Mouse (Mus musculus) CH12.LX (cell line): ENCODE results near the gene Fam205c. TPM values are rescaled to one million over a fixed set of nuclear protein-coding genes. Genes with fewer than 3 reads are reported as not detected.
A peak's percentile ranks its signal among the peaks of the same experiment; 100 is the strongest.

Experiments used
- DNase-seq: peaks from one replicate; pipeline ENCODE4 v3.0.0-alpha.2; 2013; ENCODE audit errors: extremely low read depth
- H3K27ac ChIP-seq: 2 replicates; pipeline ENCODE4 v1.5.1; 2012; ENCODE audit warnings: low read depth, mild to moderate bottlenecking, control low read depth, moderate library complexity; ENCODE audit not compliant: insufficient read depth
- H3K27me3 ChIP-seq: replicated peaks from 2 replicates; pipeline ENCODE3; 2012; ENCODE audit warnings: inconsistent platforms
- H3K36me3 ChIP-seq, 2 experiments: replicated peaks in 1 of 2; 2 replicates each; pipeline versions ENCODE3 to v1.6.1; 2012; ENCODE audit warnings: inconsistent platforms in 1 of 2, low read length in 1 of 2, mild to moderate bottlenecking in 1 of 2, mixed read lengths in 1 of 2, moderate library complexity in 1 of 2; ENCODE audit not compliant: control insufficient read depth in 1 of 2, insufficient read depth in 1 of 2
- H3K4me1 ChIP-seq, 2 experiments: 2 replicates each; pipeline ENCODE4 v1.6.1; 2012; ENCODE audit warnings: inconsistent platforms in 1 of 2, moderate library complexity in 1 of 2; ENCODE audit not compliant: insufficient read depth in 2 of 2, control insufficient read depth in 1 of 2
- H3K4me2 ChIP-seq: 2 replicates; pipeline ENCODE4 v1.6.1; 2012; ENCODE audit warnings: low read depth, mild to moderate bottlenecking, control low read depth; ENCODE audit not compliant: poor library complexity, insufficient read depth, severe bottlenecking
- H3K4me3 ChIP-seq, 3 experiments: fragments of 150-350 bp in 1 of 3; sonication (generic) in 1 of 3; replicated peaks in 1 of 3; 2 replicates each; pipeline versions ENCODE3 to v1.5.1; 2011 to 2012; ENCODE audit warnings: low read depth in 2 of 3, low read length in 2 of 3, mild to moderate bottlenecking in 2 of 3, moderate library complexity in 2 of 3, control low read depth in 1 of 3, improper control_type of control experiment in 1 of 3, inconsistent platforms in 1 of 3, mixed read lengths in 1 of 3; ENCODE audit not compliant: poor library complexity in 1 of 3
- H3K79me2 ChIP-seq: replicated peaks from 2 replicates; pipeline ENCODE4 v1.6.1; 2012; ENCODE audit warnings: mild to moderate bottlenecking, moderate library complexity; ENCODE audit not compliant: control insufficient read depth, poor library complexity, insufficient read depth, severe bottlenecking; ENCODE audit errors: extremely low read depth
- H3K9ac ChIP-seq: 2 replicates; pipeline ENCODE4 v1.6.1; 2012; ENCODE audit warnings: low read depth, mild to moderate bottlenecking, control low read depth, moderate library complexity; ENCODE audit not compliant: insufficient read depth
- H3K9me3 ChIP-seq: replicated peaks from 2 replicates; pipeline ENCODE3; 2012; ENCODE audit warnings: low read length, inconsistent platforms, mixed read lengths
- BHLHE40 ChIP-seq: IDR thresholded peaks from 2 replicates; pipeline ENCODE4 v1.6.1; 2011; ENCODE audit warnings: mild to moderate bottlenecking, low read depth, low read length, improper control_type of control experiment
- CHD2 ChIP-seq: IDR thresholded peaks from 2 replicates; pipeline ENCODE4 v1.6.1; 2011; ENCODE audit warnings: low read length, improper control_type of control experiment
- JUND ChIP-seq: conservative IDR thresholded peaks from 2 replicates; pipeline ENCODE4 v1.6.1; 2011; ENCODE audit warnings: low read depth, low read length, improper control_type of control experiment
- MAFK ChIP-seq: IDR thresholded peaks from 2 replicates; pipeline ENCODE4 v1.6.1; 2011; ENCODE audit warnings: low read length, improper control_type of control experiment; ENCODE audit not compliant: insufficient replicate concordance
- MAX ChIP-seq: IDR thresholded peaks from 2 replicates; pipeline ENCODE4 v1.6.1; 2011; ENCODE audit warnings: low read length, improper control_type of control experiment
- MXI1 ChIP-seq: IDR thresholded peaks from 2 replicates; pipeline ENCODE4 v1.6.1; 2011; ENCODE audit warnings: mild to moderate bottlenecking, low read depth, low read length, improper control_type of control experiment
- POLR2A ChIP-seq: IDR thresholded peaks from 2 replicates; pipeline ENCODE4 v1.6.1; 2011; ENCODE audit warnings: low read depth, mild to moderate bottlenecking, improper control_type of control experiment, low read length
- RAD21 ChIP-seq: IDR thresholded peaks from 2 replicates; pipeline ENCODE4 v1.6.1; 2011; ENCODE audit warnings: low read depth, mild to moderate bottlenecking, low read length, improper control_type of control experiment, moderate library complexity
- TBP ChIP-seq: conservative IDR thresholded peaks from 2 replicates; pipeline ENCODE4 v1.6.1; 2011; ENCODE audit warnings: low read depth, low read length, improper control_type of control experiment
- TCF12 ChIP-seq: IDR thresholded peaks from 2 replicates; pipeline ENCODE4 v1.6.1; 2014; ENCODE audit warnings: low read depth, mild to moderate bottlenecking, inconsistent platforms, low read length, improper control_type of control experiment
- USF1 ChIP-seq: IDR thresholded peaks from 2 replicates; pipeline ENCODE4 v1.6.1; 2014; ENCODE audit warnings: low read depth, mild to moderate bottlenecking, inconsistent platforms, low read length, improper control_type of control experiment
- USF2 ChIP-seq: conservative IDR thresholded peaks from 2 replicates; pipeline ENCODE4 v1.6.1; 2011; ENCODE audit warnings: low read depth, low read length, improper control_type of control experiment
- ZC3H11A ChIP-seq: IDR thresholded peaks from 2 replicates; pipeline ENCODE4 v1.6.1; 2012; ENCODE audit warnings: low read depth, mild to moderate bottlenecking, inconsistent platforms, low read length, improper control_type of control experiment
- ZKSCAN1 ChIP-seq: IDR thresholded peaks from 2 replicates; pipeline ENCODE4 v1.6.1; 2012; ENCODE audit warnings: low read depth, inconsistent platforms, low read length, improper control_type of control experiment, borderline replicate concordance
- ZMIZ1 ChIP-seq: IDR thresholded peaks from 2 replicates; pipeline ENCODE4 v1.6.1; 2012; ENCODE audit warnings: low read depth, mild to moderate bottlenecking, inconsistent platforms, low read length, improper control_type of control experiment
- ZNF384 ChIP-seq: IDR thresholded peaks from 2 replicates; pipeline ENCODE4 v1.6.1; 2012; ENCODE audit warnings: low read depth, low read length, improper control_type of control experiment, inconsistent platforms
- dilution Hi-C: fragments of 300-500 bp; cut with MboI; formaldehyde crosslinking; loops from 2 replicates; pipeline ENCODE4 v1.14.3; 2020; ENCODE audit warnings: low sequenced_read_pairs; ENCODE audit not compliant: extremely low pct_unique_long_range_greater_than_20kb, extremely low pct_ligation_motif_present
- in situ Hi-C: fragments of 300-500 bp; cut with MboI; formaldehyde crosslinking; loops from 3 replicates; pipeline ENCODE4 v1.14.3; 2019; ENCODE audit warnings: low sequenced_read_pairs, low pct_ligation_motif_present, low pct_unique_long_range_greater_than_20kb, mixed read lengths
- polyA plus RNA-seq: library from polyadenylated mRNA; unstranded; fragments of >175 nt; gene quantifications from 2 replicates; pipeline ENCODE4 v1.2.1, GENCODE M21; 2012; ENCODE audit warnings: low read depth; ENCODE audit not compliant: insufficient read length
- total RNA-seq, 2 experiments: library from RNA; depleted of rRNA; stranded (reverse); fragments of 300-350 nt in 1 of 2; fragments of >200 nt in 1 of 2; gene quantifications; 2 replicates each; pipeline ENCODE4 v1.2.3; 2012 to 2014

The Fam205c gene
- total and polyA plus RNA-seq, 3 experiments, result not detected

DNA sequence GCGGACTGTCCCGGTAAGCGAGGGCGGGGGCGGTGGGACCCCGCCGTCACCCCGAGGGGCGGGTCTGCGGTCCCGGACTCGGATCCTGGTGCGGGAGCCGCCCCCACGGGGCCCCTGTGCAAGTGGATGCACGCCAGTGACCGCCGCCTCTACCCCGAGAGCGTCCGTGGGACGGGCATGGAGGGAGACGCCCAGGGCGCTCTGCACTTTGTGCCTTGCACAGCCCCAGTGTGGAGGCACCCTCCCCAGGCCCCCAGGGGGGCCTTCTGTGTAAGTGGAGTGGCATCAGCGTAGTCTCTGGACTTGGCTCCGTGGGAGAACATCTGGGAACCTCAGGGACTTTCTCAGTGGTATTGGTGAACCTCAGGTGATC lies 43.4 kb upstream of the Fam205c start:
- Histone ChIP-seq H3K79me2 (no peaks in the 10 kb centered on the region), H3K27ac (no peak overlapping the region), H3K36me3 (no peaks in the 10 kb centered on the region), H3K4me2 (no peak overlapping the region), H3K4me3 (no peak overlapping the region), H3K9me3 (peaks cover 2% of the 10 kb centered on the region), H3K9ac (no peak overlapping the region), H3K4me1 (no peaks in the 10 kb centered on the region), H3K27me3 (peaks cover 81% of the 10 kb centered on the region)
- dilution Hi-C loops (no loop called here), in situ Hi-C loops (no loop called here)
- TF ChIP-seq RAD21 (no peak), MAX (no peak)
- DNase-seq, result no peak

DNA sequence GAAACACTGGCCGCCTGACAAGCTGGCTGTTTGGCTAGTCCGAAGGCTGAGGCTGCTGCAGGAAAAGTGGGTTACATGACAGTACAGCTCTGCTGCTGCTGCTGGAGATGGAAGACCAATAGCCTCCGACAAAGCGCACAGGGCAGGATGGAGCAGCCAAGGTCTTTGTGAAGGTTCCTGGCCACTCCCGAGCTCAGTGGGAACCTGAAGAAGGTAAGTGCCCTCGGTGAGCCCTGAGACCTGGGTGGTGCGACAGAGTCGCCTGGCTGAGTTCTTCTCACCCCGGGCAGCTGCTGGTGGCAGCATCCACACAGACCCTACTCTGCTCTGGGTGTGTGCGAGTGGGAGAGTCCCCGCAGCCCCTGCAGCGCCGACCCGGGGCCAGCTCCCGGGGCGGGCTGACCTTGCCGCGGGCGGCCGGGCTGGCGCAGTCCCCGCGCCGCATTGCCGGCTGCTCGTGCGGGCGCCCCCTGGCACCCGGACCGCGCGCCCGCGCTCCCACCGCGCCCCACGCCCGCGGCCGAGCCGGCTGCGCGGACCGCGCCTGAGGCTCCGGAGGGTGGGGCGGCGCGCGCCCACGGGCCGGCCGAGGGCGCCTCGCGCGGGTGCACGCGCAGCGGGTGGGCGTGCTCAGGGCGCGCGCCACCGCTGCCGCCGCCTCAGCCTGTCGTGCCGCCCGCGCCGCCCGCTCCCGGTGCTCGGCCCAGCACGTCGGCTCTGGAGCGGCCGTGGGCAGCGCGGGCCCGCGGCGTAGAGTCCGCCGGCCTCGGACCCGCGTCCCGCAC lies 42.8 kb upstream of the Fam205c start, which contains the start of gene Phf24:
Gene Phf24 (plus strand): TSS at position 44 of the 785 bp plus-strand sequence.
- Histone ChIP-seq H3K79me2 (no peaks in the 10 kb centered on the region), H3K9ac (no peak within 1 kb of the TSS)
- TF ChIP-seq MXI1, result no peak
- no peak for TF ChIP-seq TCF12
- no peak for TF ChIP-seq USF1
- no peak for TF ChIP-seq ZC3H11A
- TF ChIP-seq MAX, result no peak
- no peak for TF ChIP-seq USF2
- no peak for TF ChIP-seq CHD2
- no peak for TF ChIP-seq ZMIZ1
- no peak for TF ChIP-seq JUND
- TF ChIP-seq TBP, result no peak
- no peak for TF ChIP-seq ZKSCAN1
- TF ChIP-seq MAFK, result no peak
- no peak for TF ChIP-seq POLR2A
- TF ChIP-seq ZNF384, result no peak
- no peak for TF ChIP-seq BHLHE40
- TF ChIP-seq, all 38 proteins: peak for 0
- in situ Hi-C loops, result no loop called here
- H3K36me3 ChIP-seq, result no peaks in the 10 kb centered on the region
- H3K4me2 ChIP-seq, result 0 out of 2 replicates have a peak within 1 kb of the TSS, but pooled peaks have one; percentile 4
- H3K27me3 ChIP-seq, result peaks cover 81% of the 10 kb centered on the region
- H3K4me3 ChIP-seq, result no peak within 1 kb of the TSS
- dilution Hi-C loops, result no loop called here
- H3K9me3 ChIP-seq, result peaks cover 2% of the 10 kb centered on the region
- no peak within 1 kb of the TSS for H3K27ac ChIP-seq
- no peaks in the 10 kb centered on the region for H3K4me1 ChIP-seq
- no peak for DNase-seq
